Mouse (Mus musculus): Measurements from ENCODE around the gene Smpd1. TPM values are rescaled to one million over a fixed set of nuclear protein-coding genes. Genes with fewer than 3 reads are reported as not detected.

The Smpd1 gene
- polyA plus RNA-seq, 1 experiment from 2014 or later: 74.2 TPM

DNA sequence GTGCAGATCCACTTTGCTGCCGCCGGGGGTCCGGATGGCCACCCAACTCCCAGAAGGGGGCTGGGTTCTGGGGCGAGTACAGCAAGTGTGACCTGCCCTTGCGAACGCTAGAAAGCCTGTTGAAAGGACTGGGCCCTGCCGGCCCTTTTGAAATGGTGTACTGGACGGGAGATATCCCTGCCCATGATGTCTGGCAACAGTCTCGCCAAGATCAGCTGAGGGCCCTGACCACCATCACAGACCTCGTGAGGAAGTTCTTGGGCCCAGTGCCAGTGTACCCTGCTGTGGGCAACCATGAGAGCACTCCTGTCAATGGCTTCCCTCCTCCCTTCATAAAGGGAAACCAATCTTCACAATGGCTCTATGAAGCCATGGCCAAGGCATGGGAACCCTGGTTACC is 1.4 kb downstream of the Smpd1 start:
- no peak overlapping the region for H3K4me3 ChIP-seq (replicated peaks; ENCODE audit: low read length)
- H3K4me2 ChIP-seq (ENCODE audit: low read length): peak overlapping the region; percentile 89
- ATAC-seq: no peak
- no peak overlapping the region for H3K27ac ChIP-seq (ENCODE audit: low read length)
- H3K9me3 ChIP-seq (ENCODE audit: control insufficient read depth, low read length): no peaks in the 10 kb centered on the region
- WGBS: 88% methylated on average over 10 of the region's 10 CpGs
- peaks cover 17% of the 10 kb centered on the region for H3K4me1 ChIP-seq (replicated peaks; ENCODE audit: control insufficient read depth, insufficient read depth, low read length)
- no peak overlapping the region for H3K9ac ChIP-seq (replicated peaks; ENCODE audit: low read depth, low read length)
- H3K36me3 ChIP-seq (ENCODE audit: control insufficient read depth, insufficient read depth): peaks cover 6% of the 10 kb centered on the region
- no peaks in the 10 kb centered on the region for H3K27me3 ChIP-seq (replicated peaks; ENCODE audit: control insufficient read depth, insufficient read depth, low read length)

DNA sequence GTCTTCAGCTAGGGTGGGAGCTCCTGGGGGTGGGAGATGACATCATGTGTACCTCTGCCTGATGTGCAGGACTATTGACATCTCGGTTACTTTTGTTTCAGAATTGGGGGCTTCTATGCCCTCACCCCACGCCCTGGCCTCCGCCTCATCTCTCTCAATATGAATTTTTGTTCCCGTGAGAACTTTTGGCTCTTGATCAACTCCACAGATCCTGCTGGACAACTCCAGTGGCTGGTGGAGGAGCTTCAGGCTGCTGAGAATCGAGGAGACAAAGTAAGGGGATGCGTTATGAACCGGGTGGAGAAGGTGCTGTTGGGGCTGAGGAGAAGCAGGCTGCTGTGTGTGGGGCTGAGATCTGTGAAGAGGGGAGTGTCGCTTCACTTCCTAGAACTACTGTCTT is 2.2 kb downstream of the Smpd1 start:
- Histone ChIP-seq H3K4me2 (ENCODE audit: low read length) (no peak overlapping the region), H3K27ac (ENCODE audit: low read length) (no peak overlapping the region), H3K9me3 (ENCODE audit: control insufficient read depth, low read length) (no peaks in the 10 kb centered on the region), H3K36me3 (ENCODE audit: control insufficient read depth, insufficient read depth) (peaks cover 8% of the 10 kb centered on the region), H3K4me1 (replicated peaks; ENCODE audit: control insufficient read depth, insufficient read depth, low read length) (peaks cover 17% of the 10 kb centered on the region), H3K27me3 (replicated peaks; ENCODE audit: control insufficient read depth, insufficient read depth, low read length) (no peaks in the 10 kb centered on the region), H3K9ac (replicated peaks; ENCODE audit: low read depth, low read length) (no peak overlapping the region), H3K4me3 (replicated peaks; ENCODE audit: low read length) (no peak overlapping the region)
- no peak for ATAC-seq
- WGBS: 87% methylated on average over 8 of the region's 8 CpGs

DNA sequence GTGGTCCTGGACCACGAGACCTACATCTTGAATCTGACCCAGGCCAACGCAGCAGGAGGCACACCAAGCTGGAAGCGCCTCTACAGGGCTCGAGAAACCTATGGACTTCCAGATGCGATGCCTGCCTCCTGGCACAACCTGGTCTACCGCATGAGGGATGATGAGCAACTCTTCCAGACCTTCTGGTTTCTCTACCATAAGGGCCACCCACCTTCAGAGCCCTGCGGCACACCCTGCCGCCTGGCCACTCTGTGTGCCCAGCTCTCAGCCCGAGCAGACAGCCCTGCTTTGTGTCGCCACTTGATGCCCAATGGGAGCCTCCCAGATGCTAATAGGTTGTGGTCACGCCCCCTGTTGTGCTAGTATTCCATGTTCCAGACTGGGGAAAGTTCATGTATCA is 3.5 kb downstream of the Smpd1 start:
- Histone ChIP-seq H3K27me3 (replicated peaks; ENCODE audit: control insufficient read depth, insufficient read depth, low read length) (no peaks in the 10 kb centered on the region), H3K36me3 (ENCODE audit: control insufficient read depth, insufficient read depth) (peaks cover 11% of the 10 kb centered on the region), H3K27ac (ENCODE audit: low read length) (no peak overlapping the region), H3K4me2 (ENCODE audit: low read length) (no peak overlapping the region), H3K9me3 (ENCODE audit: control insufficient read depth, low read length) (no peaks in the 10 kb centered on the region), H3K4me1 (replicated peaks; ENCODE audit: control insufficient read depth, insufficient read depth, low read length) (peaks cover 17% of the 10 kb centered on the region), H3K4me3 (replicated peaks; ENCODE audit: low read length) (no peak overlapping the region), H3K9ac (replicated peaks; ENCODE audit: low read depth, low read length) (no peak overlapping the region)
- 82% methylated on average over 11 of the region's 11 CpGs for WGBS
- no peak for ATAC-seq

DNA sequence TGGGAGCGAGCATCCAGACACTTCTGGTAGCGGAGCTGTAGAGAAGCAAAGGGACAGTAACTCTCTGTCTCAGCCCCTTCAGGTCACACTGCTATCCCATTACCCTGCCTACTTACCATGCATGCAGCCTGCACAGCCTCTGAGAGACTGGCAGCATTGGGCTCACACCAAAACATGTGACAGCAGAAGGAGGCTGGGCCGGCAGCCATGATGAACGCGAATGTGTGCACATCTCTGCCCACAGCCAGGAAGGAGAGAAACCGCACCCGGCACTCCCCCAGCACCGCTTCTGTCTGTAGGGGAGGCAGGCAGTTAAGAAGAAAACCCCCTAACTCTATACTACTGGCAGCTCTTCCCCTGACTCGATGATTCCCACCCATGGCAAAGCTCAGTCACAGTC is 4.9 kb downstream of the Smpd1 start:
- ATAC-seq: no peak
- Histone ChIP-seq H3K4me3 (replicated peaks; ENCODE audit: low read length) (no peak overlapping the region), H3K9ac (replicated peaks; ENCODE audit: low read depth, low read length) (no peak overlapping the region), H3K27ac (ENCODE audit: low read length) (no peak overlapping the region), H3K9me3 (ENCODE audit: control insufficient read depth, low read length) (no peaks in the 10 kb centered on the region), H3K4me2 (ENCODE audit: low read length) (no peak overlapping the region), H3K36me3 (ENCODE audit: control insufficient read depth, insufficient read depth) (peaks cover 11% of the 10 kb centered on the region), H3K27me3 (replicated peaks; ENCODE audit: control insufficient read depth, insufficient read depth, low read length) (no peaks in the 10 kb centered on the region), H3K4me1 (replicated peaks; ENCODE audit: control insufficient read depth, insufficient read depth, low read length) (peaks cover 13% of the 10 kb centered on the region)
- 76% methylated on average over 9 of the region's 9 CpGs for WGBS

DNA sequence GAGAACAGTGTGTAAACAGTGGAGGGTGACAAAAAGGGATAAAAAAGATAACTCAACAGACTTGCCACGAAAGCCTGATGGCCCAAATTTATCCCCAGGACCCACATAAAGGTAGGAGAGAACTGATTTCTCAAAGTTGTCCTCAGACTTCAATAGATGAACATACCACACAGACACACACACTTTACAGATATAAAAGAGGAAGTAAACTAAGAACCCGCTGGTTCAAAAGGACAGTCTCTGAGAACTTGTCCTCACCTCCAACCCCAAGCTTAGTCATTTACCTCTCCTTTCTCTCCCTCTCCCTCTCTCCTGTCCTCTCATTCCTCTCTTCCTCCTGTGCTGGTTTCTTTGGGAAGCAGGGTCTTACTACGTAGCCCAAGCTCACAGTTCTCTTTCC is 8.2 kb downstream of the Smpd1 start:
- H3K27ac ChIP-seq (ENCODE audit: low read length): no peak overlapping the region
- H3K4me3 ChIP-seq (replicated peaks; ENCODE audit: low read length): no peak overlapping the region
- H3K4me2 ChIP-seq (ENCODE audit: low read length): no peak overlapping the region
- H3K27me3 ChIP-seq (replicated peaks; ENCODE audit: control insufficient read depth, insufficient read depth, low read length): no peaks in the 10 kb centered on the region
- no peaks in the 10 kb centered on the region for H3K9me3 ChIP-seq (ENCODE audit: control insufficient read depth, low read length)
- H3K36me3 ChIP-seq (ENCODE audit: control insufficient read depth, insufficient read depth): peaks cover 36% of the 10 kb centered on the region
- WGBS: 93% methylated on average over 3 of the region's 3 CpGs
- H3K4me1 ChIP-seq (replicated peaks; ENCODE audit: control insufficient read depth, insufficient read depth, low read length): no peaks in the 10 kb centered on the region
- ATAC-seq: no peak
- H3K9ac ChIP-seq (replicated peaks; ENCODE audit: low read depth, low read length): no peak overlapping the region

DNA sequence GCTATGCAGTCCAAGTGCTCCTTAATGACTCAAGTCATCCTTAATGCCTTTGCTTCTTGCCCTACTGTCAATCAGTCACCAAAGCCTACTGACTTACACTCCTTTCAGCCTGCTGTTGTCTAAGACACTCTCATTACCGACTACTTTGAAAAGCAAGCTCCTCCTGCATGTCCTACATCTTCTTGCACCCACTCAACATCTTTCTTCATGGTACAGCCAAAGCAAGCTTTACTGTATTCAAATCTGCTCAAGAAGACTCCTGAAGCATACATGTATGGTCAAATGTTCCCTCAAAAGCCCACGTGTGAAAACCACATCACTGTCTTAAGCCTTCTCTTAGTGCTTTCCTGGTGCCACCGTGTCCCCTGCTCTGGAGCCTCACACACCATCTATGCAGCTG is 9.2 kb downstream of the Smpd1 start:
- no peak overlapping the region for H3K4me3 ChIP-seq (replicated peaks; ENCODE audit: low read length)
- H3K27ac ChIP-seq (ENCODE audit: low read length): no peak overlapping the region
- no peaks in the 10 kb centered on the region for H3K9me3 ChIP-seq (ENCODE audit: control insufficient read depth, low read length)
- no peak for ATAC-seq
- peaks cover 31% of the 10 kb centered on the region for H3K36me3 ChIP-seq (ENCODE audit: control insufficient read depth, insufficient read depth)
- H3K4me1 ChIP-seq (replicated peaks; ENCODE audit: control insufficient read depth, insufficient read depth, low read length): peaks cover 5% of the 10 kb centered on the region
- no peak overlapping the region for H3K4me2 ChIP-seq (ENCODE audit: low read length)
- no peaks in the 10 kb centered on the region for H3K27me3 ChIP-seq (replicated peaks; ENCODE audit: control insufficient read depth, insufficient read depth, low read length)
- 88% methylated on average over 3 of the region's 3 CpGs for WGBS
- H3K9ac ChIP-seq (replicated peaks; ENCODE audit: low read depth, low read length): no peak overlapping the region

DNA sequence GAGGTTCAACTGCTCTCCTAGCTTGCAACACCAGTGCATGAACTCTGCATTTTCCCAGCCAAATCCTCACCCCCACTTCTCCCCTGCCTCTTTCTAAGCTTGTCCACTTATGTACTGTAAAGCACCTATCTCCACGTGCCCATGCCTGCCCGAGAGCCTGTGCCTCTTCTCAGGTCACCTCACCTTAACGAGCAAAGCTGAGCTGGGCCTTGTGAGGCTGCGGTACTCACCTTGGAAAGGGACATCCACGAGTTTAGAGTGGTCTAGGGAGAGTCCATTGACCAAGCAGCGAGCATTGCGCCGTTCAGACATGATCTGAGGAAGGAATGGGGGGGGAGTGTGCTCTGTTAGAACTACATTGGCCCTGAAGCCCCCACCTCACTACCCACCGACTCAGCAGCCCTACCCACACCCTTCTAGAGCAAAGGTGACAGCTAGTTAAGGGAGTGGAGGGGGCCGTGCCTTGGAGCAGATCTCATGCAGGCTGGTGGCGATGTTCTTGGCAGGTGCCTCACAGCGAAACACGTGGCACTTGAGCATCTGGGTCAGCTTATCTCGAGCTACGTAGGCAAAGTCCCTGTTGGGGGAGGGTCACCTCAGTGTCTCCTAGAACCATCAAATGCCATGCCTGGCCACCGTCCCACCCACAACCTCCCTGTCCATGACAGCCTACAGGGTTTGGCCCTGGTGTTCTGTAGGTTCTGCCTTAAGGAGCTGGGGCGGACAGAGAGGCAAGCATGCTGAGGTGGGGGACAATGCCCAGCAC is 11.1 kb downstream of the Smpd1 start:
- Histone ChIP-seq H3K27me3 (replicated peaks; ENCODE audit: control insufficient read depth, insufficient read depth, low read length) (no peaks in the 10 kb centered on the region), H3K27ac (ENCODE audit: low read length) (no peak overlapping the region), H3K4me1 (replicated peaks; ENCODE audit: control insufficient read depth, insufficient read depth, low read length) (peaks cover 24% of the 10 kb centered on the region), H3K9ac (replicated peaks; ENCODE audit: low read depth, low read length) (no peak overlapping the region), H3K9me3 (ENCODE audit: control insufficient read depth, low read length) (no peaks in the 10 kb centered on the region), H3K4me2 (ENCODE audit: low read length) (no peak overlapping the region), H3K36me3 (ENCODE audit: control insufficient read depth, insufficient read depth) (peaks cover 30% of the 10 kb centered on the region), H3K4me3 (replicated peaks; ENCODE audit: low read length) (no peak overlapping the region)
- 84% methylated on average over 17 of the region's 17 CpGs for WGBS
- ATAC-seq: no peak

DNA sequence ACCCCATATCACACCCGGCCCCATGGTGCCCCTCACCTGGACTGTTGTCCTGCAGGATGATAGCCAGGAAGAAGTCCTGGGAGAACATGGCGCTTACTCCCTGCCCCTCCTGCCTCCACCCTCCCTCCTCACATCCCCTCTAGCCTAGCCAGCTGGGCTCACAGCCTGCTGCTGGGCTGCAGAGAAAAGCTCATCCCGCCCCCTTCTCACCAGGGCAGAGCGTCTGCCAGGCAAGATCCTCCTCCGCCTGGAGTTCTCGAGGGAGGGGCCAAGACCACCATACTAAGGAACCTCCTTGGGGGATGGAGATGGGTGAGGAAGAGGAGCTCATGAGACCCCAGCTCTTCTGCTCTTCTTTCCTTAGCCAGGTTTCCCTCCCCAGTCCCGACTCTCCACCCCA is 14.4 kb downstream of the Smpd1 start:
- H3K9me3 ChIP-seq (ENCODE audit: control insufficient read depth, low read length): no peaks in the 10 kb centered on the region
- WGBS: 9% methylated on average over 7 of the region's 7 CpGs
- peaks cover 37% of the 10 kb centered on the region for H3K4me1 ChIP-seq (replicated peaks; ENCODE audit: control insufficient read depth, insufficient read depth, low read length)
- ATAC-seq: peak; percentile 59
- peak overlapping the region; percentile 27 for H3K4me3 ChIP-seq (replicated peaks; ENCODE audit: low read length)
- H3K27ac ChIP-seq (ENCODE audit: low read length): peak overlapping the region; percentile 87
- peak overlapping the region; percentile 60 for H3K4me2 ChIP-seq (ENCODE audit: low read length)
- no peaks in the 10 kb centered on the region for H3K27me3 ChIP-seq (replicated peaks; ENCODE audit: control insufficient read depth, insufficient read depth, low read length)
- peak overlapping the region; percentile 47 for H3K9ac ChIP-seq (replicated peaks; ENCODE audit: low read depth, low read length)
- H3K36me3 ChIP-seq (ENCODE audit: control insufficient read depth, insufficient read depth): peaks cover 29% of the 10 kb centered on the region

DNA sequence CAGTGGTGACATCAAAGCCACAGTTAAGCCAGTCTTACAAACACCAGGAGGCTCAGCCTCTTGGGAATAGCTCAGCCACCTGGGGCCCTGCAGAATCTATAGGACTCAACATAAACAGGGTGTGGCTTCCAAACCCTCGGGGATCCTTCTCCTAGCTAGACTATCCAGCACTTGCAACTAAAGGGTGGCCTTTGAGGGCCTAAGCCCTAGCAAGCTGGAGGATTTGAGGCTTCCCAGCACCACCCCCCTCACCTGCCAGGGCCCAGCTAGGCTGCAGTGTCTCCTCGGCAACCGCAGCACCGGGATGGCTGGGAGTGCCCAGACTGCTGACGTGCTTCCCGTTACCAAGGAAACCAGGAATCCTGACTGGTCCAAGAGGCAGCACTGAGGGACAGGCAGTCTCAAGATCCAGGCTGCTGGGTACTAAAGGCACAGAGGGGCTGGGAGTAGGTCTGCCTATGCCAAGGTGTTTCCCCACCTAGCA is 14.9 kb downstream of the Smpd1 start:
- H3K4me2 ChIP-seq (ENCODE audit: low read length): peak overlapping the region; percentile 60
- peak; percentile 91 for ATAC-seq
- no peaks in the 10 kb centered on the region for H3K27me3 ChIP-seq (replicated peaks; ENCODE audit: control insufficient read depth, insufficient read depth, low read length)
- WGBS: 2% methylated on average over 6 of the region's 6 CpGs
- no peaks in the 10 kb centered on the region for H3K9me3 ChIP-seq (ENCODE audit: control insufficient read depth, low read length)
- H3K4me1 ChIP-seq (replicated peaks; ENCODE audit: control insufficient read depth, insufficient read depth, low read length): peaks cover 37% of the 10 kb centered on the region
- peak overlapping the region; percentile 27 for H3K4me3 ChIP-seq (replicated peaks; ENCODE audit: low read length)
- peak overlapping the region; percentile 47 for H3K9ac ChIP-seq (replicated peaks; ENCODE audit: low read depth, low read length)
- peaks cover 30% of the 10 kb centered on the region for H3K36me3 ChIP-seq (ENCODE audit: control insufficient read depth, insufficient read depth)
- H3K27ac ChIP-seq (ENCODE audit: low read length): peak overlapping the region; percentile 87
